Mouse (Mus musculus) cerebellum, adult 2 months (tissue): ENCODE measurements around the gene Stxbp6.

Experiments used
- CTCF ChIP-seq: fragments of 200-500 bp; IDR thresholded peaks from 2 replicates; pipeline ENCODE4 v1.5.1; 2011; ENCODE audit warnings: low read depth, mild to moderate bottlenecking, control low read depth, low read length, moderate library complexity, borderline replicate concordance; ENCODE audit not compliant: insufficient read depth
- POLR2A ChIP-seq: fragments of 200-500 bp; IDR thresholded peaks from 2 replicates; pipeline ENCODE4 v1.6.1; 2011; ENCODE audit warnings: low read length, control low read depth, borderline replicate concordance; ENCODE audit not compliant: insufficient read depth

DNA sequence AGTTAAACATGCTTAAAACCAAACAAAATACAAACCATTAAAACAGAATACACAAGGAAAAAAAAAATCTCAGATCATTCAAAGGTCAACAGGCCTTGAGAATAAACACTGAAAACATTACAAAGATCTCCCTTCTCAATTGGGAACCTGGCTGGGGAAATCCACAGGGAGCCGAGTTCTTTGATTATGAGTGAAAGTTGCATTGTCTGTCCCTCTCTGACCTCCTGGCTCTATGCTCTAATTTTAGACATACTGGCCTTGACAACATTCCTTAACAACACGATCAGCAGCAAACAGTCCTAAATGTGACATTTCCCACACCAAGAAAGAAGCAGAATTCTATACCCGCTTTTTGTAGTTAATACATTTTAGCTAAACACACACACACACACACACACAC is 187.7 kb downstream of the Stxbp6 start:
- TF ChIP-seq CTCF (no peak), POLR2A (no peak)
